Mouse (Mus musculus): Measurements from ENCODE around the gene Nrde2. TPM values are rescaled to one million over a fixed set of nuclear protein-coding genes. Genes with fewer than 3 reads are reported as not detected.
A peak's percentile ranks its signal among the peaks of the same experiment; 100 is the strongest.

Nrde2 gene
- polyA plus RNA-seq, 1 experiment from 2014 or later, result 16.8 TPM

DNA sequence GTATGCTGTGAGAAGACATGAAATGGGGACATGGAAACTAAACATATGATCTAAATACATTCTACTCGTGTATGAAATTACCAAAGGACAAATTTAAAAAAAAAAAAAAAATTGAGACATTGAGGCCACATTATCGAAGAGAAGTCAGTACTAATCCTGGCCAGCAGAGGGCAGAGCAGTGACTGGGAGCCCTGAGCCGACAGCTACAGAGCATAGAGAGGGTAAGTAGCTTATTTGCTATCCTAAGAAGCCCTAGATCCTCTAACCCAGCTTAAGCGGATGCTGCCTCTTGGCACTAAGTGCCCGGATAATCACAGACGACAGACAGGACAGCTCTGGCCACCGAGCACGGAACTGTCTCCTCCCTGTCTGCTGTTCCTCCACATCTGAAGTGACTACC, 27.8 kb downstream of the Nrde2 start:
- Histone ChIP-seq H3K4me3 (replicated peaks) (no peak overlapping the region), H3K27ac (no peak overlapping the region), H3K4me2 (no peak overlapping the region), H3K27me3 (no peaks in the 10 kb centered on the region), H3K4me1 (no peaks in the 10 kb centered on the region), H3K9me3 (no peaks in the 10 kb centered on the region), H3K9ac (no peak overlapping the region), H3K36me3 (replicated peaks) (peaks cover 72% of the 10 kb centered on the region)
- 44% methylated on average over 8 of the region's 8 CpGs for WGBS
- 0 out of 2 replicates have a peak, but pooled peaks have one; percentile 46 for ATAC-seq (ENCODE audit: low FRiP score)

DNA sequence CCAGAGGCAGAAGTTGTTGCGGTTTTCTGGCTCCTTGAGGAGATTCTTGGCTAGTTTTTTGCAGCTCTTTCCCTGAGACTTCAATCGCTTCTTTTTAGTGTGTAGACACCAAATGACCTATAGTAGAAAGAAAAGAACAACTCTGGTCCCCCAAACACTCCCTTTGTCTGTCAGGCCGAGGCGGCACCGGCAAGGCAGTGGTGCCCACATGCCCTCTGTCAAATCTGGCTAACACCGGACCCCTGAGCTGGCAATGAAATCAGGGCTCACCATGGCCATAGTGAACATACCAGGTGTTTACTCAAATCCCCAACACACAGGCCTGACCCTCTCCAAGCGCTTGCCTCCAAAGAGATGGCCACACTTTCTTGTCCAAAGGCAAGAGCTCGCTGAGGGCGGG, 28.3 kb downstream of the Nrde2 start:
- ATAC-seq (ENCODE audit: low FRiP score), result no peak
- H3K4me3 ChIP-seq (replicated peaks), result no peak overlapping the region
- no peak overlapping the region for H3K9ac ChIP-seq
- WGBS, result 94% methylated on average over 9 of the region's 9 CpGs
- no peaks in the 10 kb centered on the region for H3K27me3 ChIP-seq
- no peaks in the 10 kb centered on the region for H3K4me1 ChIP-seq
- H3K27ac ChIP-seq, result no peak overlapping the region
- H3K36me3 ChIP-seq (replicated peaks), result peaks cover 72% of the 10 kb centered on the region
- no peaks in the 10 kb centered on the region for H3K9me3 ChIP-seq
- no peak overlapping the region for H3K4me2 ChIP-seq

DNA sequence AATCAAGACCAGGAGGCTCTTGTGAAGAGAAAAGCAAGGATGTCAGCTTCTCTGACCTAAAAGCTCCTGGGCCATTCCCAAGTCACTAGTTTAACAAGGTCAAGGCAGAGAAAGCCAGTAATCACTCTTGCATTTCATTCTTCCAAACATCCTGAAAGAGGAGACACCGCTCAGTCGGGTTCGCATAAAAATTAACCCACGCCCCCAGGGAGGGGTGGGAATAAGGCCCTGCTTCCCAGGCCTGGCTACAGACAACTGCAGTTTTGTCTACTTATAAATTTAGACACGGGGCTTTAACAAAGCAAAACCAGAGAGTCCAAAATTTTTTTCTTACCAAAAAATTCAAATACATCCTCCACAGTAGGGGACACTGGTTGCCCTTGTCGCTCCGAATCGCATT, 30.5 kb downstream of the Nrde2 start:
- no peak for ATAC-seq (ENCODE audit: low FRiP score)

DNA sequence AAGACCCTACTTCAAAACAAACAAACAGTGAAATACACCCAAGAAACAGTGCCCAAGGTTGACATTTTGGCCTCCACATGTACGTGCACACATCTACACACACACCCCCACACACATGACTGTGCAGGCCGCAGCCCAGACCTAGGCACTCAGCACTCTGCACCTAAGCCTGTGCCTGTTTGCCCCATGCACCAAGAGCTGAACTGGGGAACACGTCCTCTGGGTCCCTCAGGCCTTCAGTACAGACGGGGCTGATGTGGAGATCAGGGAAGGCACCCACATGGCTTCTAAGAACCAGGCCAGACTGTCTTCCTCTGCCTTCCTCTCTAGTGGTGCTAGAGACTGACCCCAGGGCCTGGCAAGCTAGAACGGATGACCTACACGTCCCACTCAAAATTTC, 30.9 kb downstream of the Nrde2 start:
- no peak for ATAC-seq (ENCODE audit: low FRiP score)
- H3K4me3 ChIP-seq (replicated peaks), result no peak overlapping the region
- no peak overlapping the region for H3K4me2 ChIP-seq
- no peaks in the 10 kb centered on the region for H3K4me1 ChIP-seq
- no peak overlapping the region for H3K9ac ChIP-seq
- no peak overlapping the region for H3K27ac ChIP-seq
- H3K27me3 ChIP-seq, result no peaks in the 10 kb centered on the region
- H3K9me3 ChIP-seq, result no peaks in the 10 kb centered on the region
- 82% methylated on average over 6 of the region's 6 CpGs for WGBS
- peaks cover 80% of the 10 kb centered on the region for H3K36me3 ChIP-seq (replicated peaks)

More for the DNA sequence above, 30.5 kb downstream of the Nrde2 start:
- Histone ChIP-seq H3K4me3 (replicated peaks) (no peak overlapping the region), H3K9ac (no peak overlapping the region), H3K27ac (no peak overlapping the region), H3K27me3 (no peaks in the 10 kb centered on the region), H3K4me2 (no peak overlapping the region), H3K36me3 (replicated peaks) (peaks cover 80% of the 10 kb centered on the region), H3K9me3 (no peaks in the 10 kb centered on the region), H3K4me1 (no peaks in the 10 kb centered on the region)
- WGBS, result 92% methylated on average over 8 of the region's 8 CpGs

DNA sequence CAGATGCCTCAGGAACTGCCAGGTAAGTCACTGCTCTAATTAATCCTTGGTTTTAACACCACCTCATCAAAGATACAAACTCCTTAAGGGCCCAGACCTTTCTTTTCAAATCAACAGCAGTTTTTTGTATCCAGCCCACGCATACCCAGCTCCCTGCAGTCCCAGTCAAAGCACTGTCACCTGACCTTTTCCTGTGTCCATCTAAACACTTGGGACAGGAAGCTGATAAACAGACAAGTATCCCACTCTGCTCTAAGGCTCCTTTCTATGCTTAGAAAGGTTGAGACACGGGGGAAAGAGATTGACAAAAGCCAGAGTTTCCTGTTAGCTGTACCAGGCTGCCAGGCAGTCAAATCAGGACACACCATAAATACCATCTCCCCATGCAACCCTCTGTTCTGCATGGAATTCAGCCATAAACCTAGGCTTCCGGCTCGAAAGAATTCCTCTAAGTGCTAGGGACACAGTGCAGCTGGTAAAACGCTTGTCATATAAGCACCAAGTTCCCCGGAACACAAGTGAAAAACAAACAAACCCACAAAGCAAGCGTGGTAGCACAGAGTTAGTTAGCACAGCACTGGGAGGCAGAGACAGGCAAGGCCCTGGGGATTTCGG, 31.5 kb downstream of the Nrde2 start:
- H3K27me3 ChIP-seq, result no peaks in the 10 kb centered on the region
- ATAC-seq (ENCODE audit: low FRiP score), result no peak
- 82% methylated on average over 8 of the region's 8 CpGs for WGBS

DNA sequence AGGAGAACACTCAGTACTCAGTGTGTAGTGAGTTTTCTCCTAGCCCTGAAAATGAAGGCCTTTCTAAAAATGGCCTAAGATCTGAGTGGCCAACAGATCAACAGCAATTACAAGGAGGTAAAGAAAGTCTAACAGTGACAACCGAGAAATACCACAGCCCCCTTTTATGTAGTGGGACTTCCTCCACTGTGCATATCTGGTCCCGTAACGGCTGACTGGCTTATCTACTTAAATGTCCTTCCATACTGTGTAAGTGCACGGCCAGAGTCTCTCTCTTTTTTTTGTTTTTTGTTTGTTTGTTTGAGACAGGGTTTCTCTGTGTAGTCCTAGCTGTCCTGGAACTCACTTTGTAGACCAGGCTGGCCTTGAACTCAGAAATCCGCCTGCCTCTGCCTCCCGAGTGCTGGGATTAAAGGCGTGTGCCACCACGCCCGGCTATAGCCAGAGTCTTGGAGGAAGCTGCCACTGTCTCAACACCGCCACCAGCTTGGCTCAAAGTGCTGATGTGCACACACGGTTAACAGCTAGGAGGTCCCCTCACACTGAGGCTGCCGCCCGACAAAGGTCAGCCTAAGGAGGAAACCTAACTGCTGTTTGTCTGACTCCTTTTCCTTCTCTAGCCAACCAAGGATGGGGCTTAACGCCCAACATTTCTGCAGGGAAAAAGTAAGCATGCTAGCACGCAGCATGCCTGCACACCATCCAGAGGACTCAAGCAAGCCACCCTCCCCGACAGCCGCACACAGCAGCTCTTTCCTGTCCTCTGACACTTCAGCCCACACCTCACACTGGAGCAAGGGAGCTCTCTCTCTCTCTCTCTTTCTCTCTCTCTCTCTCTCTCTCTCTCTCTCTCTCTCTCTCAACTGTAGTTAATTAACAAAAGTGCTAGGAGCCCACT, 32.2 kb downstream of the Nrde2 start:
- no peak for ATAC-seq (ENCODE audit: low FRiP score)
- H3K27ac ChIP-seq, result no peak overlapping the region
- H3K4me3 ChIP-seq (replicated peaks), result no peak overlapping the region
- WGBS, result 89% methylated on average over 17 of the region's 17 CpGs
- no peaks in the 10 kb centered on the region for H3K27me3 ChIP-seq
- no peak overlapping the region for H3K9ac ChIP-seq
- no peak overlapping the region for H3K4me2 ChIP-seq
- peaks cover 80% of the 10 kb centered on the region for H3K36me3 ChIP-seq (replicated peaks)
- H3K4me1 ChIP-seq, result no peaks in the 10 kb centered on the region
- H3K9me3 ChIP-seq, result no peaks in the 10 kb centered on the region

More for the DNA sequence above, 31.5 kb downstream of the Nrde2 start:
- Histone ChIP-seq H3K4me3 (replicated peaks) (no peak overlapping the region), H3K27ac (no peak overlapping the region), H3K4me2 (no peak overlapping the region), H3K4me1 (no peaks in the 10 kb centered on the region), H3K9me3 (no peaks in the 10 kb centered on the region), H3K36me3 (replicated peaks) (peaks cover 80% of the 10 kb centered on the region), H3K9ac (no peak overlapping the region)

DNA sequence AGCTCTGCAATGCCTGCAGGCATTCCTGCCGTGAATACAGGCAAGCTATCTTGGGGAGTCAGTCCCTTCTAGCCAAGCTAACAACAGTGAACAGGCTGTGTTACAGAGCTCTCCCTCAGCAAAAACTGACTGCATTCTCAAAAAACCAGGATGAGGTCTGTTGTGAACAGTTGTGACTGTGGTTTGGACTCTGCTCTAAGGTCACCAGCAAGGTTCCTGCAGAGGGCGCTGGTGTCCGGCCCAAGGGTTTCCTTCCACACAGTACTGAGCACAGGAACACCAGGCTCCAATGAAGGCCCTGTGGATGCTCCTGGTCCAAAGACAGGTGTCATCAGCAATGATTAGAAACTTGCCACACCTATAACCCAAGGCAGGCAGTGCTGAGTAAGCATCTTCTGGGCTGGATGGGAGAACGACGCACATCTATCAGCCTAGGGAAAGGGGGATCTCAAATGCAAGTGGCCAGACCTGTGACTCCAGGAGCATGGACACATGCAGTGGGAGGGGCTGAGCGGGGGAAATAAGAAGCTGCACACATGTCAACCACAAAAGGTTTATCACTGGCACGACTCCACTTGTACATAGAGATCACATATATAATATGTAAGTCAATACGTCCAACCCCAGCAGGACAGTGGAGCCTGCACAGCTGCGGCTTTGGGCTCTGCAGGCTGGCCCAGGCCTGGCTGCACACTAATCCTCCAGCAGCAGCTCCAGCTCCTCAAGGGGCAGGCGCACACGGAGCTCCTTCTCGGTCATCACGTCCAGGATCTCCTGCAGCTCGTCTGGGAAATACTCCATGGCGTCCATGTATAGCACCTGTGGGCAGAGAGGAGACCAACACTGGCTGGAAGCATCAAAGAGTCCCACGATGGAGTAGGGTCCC, 34.3 kb downstream of the Nrde2 start:
- ATAC-seq (ENCODE audit: low FRiP score), result peak; percentile 72; the same call in 1 of the 2 replicates
- Histone ChIP-seq H3K36me3 (replicated peaks) (peaks cover 83% of the 10 kb centered on the region), H3K9me3 (no peaks in the 10 kb centered on the region), H3K4me2 (no peak overlapping the region), H3K9ac (no peak overlapping the region), H3K4me3 (replicated peaks) (no peak overlapping the region), H3K4me1 (no peaks in the 10 kb centered on the region), H3K27ac (no peak overlapping the region), H3K27me3 (no peaks in the 10 kb centered on the region)
- WGBS, result 85% methylated on average over 16 of the region's 16 CpGs

DNA sequence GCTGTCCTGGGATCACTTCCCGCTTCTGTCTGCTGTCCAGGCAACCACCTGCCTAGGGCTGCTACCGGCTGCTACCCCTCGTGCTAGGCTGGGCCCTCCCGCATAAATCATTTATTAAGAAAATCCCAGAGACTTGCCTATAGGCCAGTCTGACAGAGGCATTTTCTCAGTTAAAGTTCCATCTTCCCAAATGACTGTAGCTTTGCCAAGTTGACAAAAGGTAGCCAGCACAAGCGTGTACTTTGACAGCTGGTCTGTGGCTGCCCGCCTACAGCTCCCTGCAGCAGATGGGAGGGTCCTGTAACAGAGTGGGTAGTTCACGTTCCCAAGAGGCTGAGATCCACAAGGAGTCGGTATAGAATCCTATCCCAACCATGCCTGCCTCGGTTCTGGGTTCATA, 36.0 kb downstream of the Nrde2 start:
- no peak for ATAC-seq (ENCODE audit: low FRiP score)
- no peak overlapping the region for H3K4me2 ChIP-seq
- no peaks in the 10 kb centered on the region for H3K9me3 ChIP-seq
- no peak overlapping the region for H3K4me3 ChIP-seq (replicated peaks)
- H3K27me3 ChIP-seq, result no peaks in the 10 kb centered on the region
- H3K4me1 ChIP-seq, result no peaks in the 10 kb centered on the region
- H3K27ac ChIP-seq, result no peak overlapping the region
- no peak overlapping the region for H3K9ac ChIP-seq
- H3K36me3 ChIP-seq (replicated peaks), result peaks cover 88% of the 10 kb centered on the region
- 87% methylated on average over 9 of the region's 9 CpGs for WGBS

DNA sequence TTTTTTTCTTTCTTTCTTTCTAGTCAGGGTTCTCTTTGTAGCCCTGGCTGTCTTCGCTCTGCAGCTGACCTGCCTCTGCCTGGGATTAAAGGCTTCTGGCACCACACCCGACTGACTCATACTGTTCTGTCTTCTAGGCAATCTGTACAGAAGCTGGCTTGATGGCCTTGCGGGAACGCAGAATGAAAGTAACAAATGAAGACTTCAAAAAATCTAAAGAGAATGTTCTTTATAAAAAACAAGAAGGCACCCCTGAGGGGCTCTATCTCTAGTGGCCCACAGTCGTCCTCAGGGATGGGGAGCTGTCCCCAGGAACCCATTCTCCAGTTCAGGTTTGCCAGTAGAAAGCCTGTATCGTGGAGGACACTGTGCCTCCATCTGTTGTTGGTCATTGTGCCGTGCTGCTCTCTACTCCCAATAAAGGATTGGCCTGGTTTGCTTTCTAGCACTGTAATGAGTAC, 36.5 kb downstream of the Nrde2 start:
- no peak overlapping the region for H3K27ac ChIP-seq
- no peak overlapping the region for H3K9ac ChIP-seq
- H3K9me3 ChIP-seq, result no peaks in the 10 kb centered on the region
- no peak overlapping the region for H3K4me3 ChIP-seq (replicated peaks)
- no peak for ATAC-seq (ENCODE audit: low FRiP score)
- no peaks in the 10 kb centered on the region for H3K4me1 ChIP-seq
- H3K36me3 ChIP-seq (replicated peaks), result peaks cover 89% of the 10 kb centered on the region
- no peaks in the 10 kb centered on the region for H3K27me3 ChIP-seq
- no peak overlapping the region for H3K4me2 ChIP-seq
- WGBS, result 87% methylated on average over 7 of the region's 7 CpGs

DNA sequence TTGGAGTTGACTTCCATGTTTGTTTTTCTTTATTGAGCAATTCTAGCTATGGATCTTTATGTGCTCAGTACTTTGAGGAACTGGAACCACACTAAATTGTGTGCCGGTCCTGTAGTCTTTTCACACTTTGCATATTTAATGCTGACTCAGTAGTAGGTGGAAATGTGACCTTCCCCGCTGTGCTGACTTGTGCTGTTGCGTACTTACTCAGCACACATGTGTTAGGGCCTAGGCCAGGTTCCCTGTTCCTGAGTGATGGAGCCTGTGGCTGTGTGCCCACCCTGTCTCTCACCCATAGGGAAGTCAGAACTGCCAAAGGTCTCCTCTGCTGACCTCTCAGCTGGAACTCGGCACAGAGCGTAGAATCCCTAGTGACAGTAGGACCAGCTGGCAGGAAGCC, 43.5 kb downstream of the Nrde2 start:
- Histone ChIP-seq H3K4me3 (replicated peaks) (no peak overlapping the region), H3K9ac (no peak overlapping the region), H3K27ac (no peak overlapping the region), H3K36me3 (replicated peaks) (peaks cover 90% of the 10 kb centered on the region), H3K4me1 (peaks cover 8% of the 10 kb centered on the region), H3K4me2 (no peak overlapping the region), H3K27me3 (no peaks in the 10 kb centered on the region), H3K9me3 (no peaks in the 10 kb centered on the region)
- no peak for ATAC-seq (ENCODE audit: low FRiP score)
- 96% methylated on average over 5 of the region's 5 CpGs for WGBS

DNA sequence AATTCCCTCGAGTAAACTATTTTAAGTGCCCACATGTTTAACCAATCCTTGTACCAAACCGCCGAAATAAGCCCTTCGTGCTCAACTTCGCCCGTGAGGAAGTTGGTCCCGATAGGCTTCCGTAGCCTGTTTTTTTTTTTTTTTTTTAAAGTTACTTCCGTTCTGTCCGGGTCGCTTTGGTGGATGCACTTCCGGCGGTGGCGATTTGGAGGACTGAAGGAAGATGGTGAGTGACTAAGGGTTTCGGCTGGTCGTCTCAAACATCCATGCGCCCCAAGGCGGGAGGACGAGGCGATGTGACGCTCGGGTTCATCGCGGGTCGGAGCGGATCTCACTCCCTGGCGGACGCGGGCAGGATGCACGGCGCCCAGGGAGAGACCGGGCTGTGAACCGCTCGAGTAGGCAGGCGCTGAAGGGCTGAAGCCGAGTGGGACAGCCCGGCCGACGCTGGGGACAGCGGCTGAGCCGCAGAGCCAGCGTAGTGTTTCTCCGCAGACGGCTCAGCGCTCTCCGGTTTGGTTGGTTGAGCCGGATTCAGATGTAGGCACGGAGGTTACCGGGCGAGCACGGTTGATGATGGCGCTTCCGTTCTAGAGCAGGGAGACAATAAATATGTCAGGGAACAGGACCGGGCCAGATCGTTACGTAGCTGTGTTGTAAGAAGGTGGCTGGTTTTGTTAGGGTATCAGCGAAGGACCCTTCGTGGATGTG, 49.3 kb downstream of the Nrde2 start, which contains the start of gene Psmc1:
Gene Psmc1 (plus strand): TSS at position 169 of the 711 bp plus-strand sequence.
- Histone ChIP-seq H3K4me3 (replicated peaks) (peak within 1 kb of the TSS; percentile 97), H3K36me3 (replicated peaks) (peaks cover 31% of the 10 kb centered on the region), H3K27me3 (no peaks in the 10 kb centered on the region), H3K9me3 (no peaks in the 10 kb centered on the region), H3K9ac (peak within 1 kb of the TSS; percentile 94), H3K4me2 (peak within 1 kb of the TSS; percentile 89), H3K27ac (peak within 1 kb of the TSS; percentile 91), H3K4me1 (peaks cover 17% of the 10 kb centered on the region)
- under 1% methylated on average over 58 of the region's 58 CpGs for WGBS
- ATAC-seq (ENCODE audit: low FRiP score), result peak; percentile 78
